Mouse (Mus musculus) kidney, embryonic 15.5 days (tissue): ENCODE measurements around the gene Cenph. TPM values are rescaled to one million over a fixed set of nuclear protein-coding genes. Genes with fewer than 3 reads are reported as not detected.

ENCODE experiments used
- ATAC-seq: fragments of 200-750 bp; cut with Nextera tagmentation; replicated peaks from 2 replicates; pipeline ENCODE4 v1.8.0; 2017; ENCODE audit warnings: moderate TSS enrichment; ENCODE audit not compliant: low FRiP score
- H3K27ac ChIP-seq: fragments of 300-500 bp; sonication (generic); 2 replicates; pipeline ENCODE4 v1.5.1; 2015; ENCODE audit warnings: mild to moderate bottlenecking, inconsistent platforms
- H3K27me3 ChIP-seq: fragments of 300-500 bp; sonication (generic); 2 replicates; pipeline ENCODE4 v1.6.1; 2015; ENCODE audit warnings: inconsistent platforms
- H3K36me3 ChIP-seq: fragments of 300-500 bp; sonication (generic); 2 replicates; pipeline ENCODE4 v1.6.1; 2015; ENCODE audit warnings: inconsistent platforms
- H3K4me1 ChIP-seq: fragments of 300-500 bp; sonication (generic); 2 replicates; pipeline ENCODE4 v1.6.1; 2015; ENCODE audit warnings: inconsistent platforms
- H3K4me2 ChIP-seq: fragments of 300-500 bp; sonication (generic); 2 replicates; pipeline ENCODE4 v1.6.1; 2015; ENCODE audit warnings: moderate library complexity, mild to moderate bottlenecking, inconsistent platforms
- H3K4me3 ChIP-seq: fragments of 300-500 bp; sonication (generic); replicated peaks from 2 replicates; pipeline ENCODE4 v1.5.1; 2015; ENCODE audit warnings: mild to moderate bottlenecking, inconsistent platforms
- H3K9ac ChIP-seq: fragments of 300-500 bp; sonication (generic); 2 replicates; pipeline ENCODE4 v1.6.1; 2015; ENCODE audit warnings: mild to moderate bottlenecking, inconsistent platforms
- H3K9me3 ChIP-seq: fragments of 300-500 bp; sonication (generic); replicated peaks from 2 replicates; pipeline ENCODE4 v1.6.1; 2016; ENCODE audit warnings: inconsistent platforms
- WGBS: fragments of 180-500 bp; shearing (Covaris S2); methylation state at CpG from one replicate; pipeline ENCODE4 v1.1.7; 2015; ENCODE audit warnings: mixed read lengths; 5-methylcytosine and 5-hydroxymethylcytosine counted together
- polyA plus RNA-seq: library from polyadenylated mRNA; unstranded; fragments of >200 nt; fragmentation: Nextera tagmentation; extraction: Ambion mirVana; gene quantifications from 2 replicates; pipeline ENCODE4 v1.2.1, GENCODE M21; 2015

Gene Cenph
- polyA plus RNA-seq, 1 experiment from 2014 or later: 42.7 TPM

DNA sequence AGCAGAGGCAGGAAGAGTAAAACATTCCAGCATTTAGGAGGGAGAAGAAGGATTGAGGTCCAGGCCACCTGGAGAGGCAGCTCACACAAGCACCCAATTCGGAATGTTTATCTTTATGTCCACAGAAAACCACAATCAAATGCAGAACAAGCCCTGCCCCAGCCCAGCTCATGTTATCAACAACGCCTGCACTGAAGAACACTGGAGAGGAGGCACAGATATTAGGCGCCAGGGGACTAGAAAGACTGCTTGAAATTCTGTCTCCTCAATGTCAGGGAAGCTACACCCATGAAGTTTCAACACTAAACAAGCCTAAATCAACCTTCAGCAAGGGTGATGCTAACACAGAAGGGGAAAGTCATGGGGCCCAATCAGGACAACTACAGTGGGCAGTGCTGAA lies 1.8 kb upstream of the Cenph start:
- H3K4me3 ChIP-seq: no peak overlapping the region
- H3K9ac ChIP-seq: no peak overlapping the region
- peaks cover 50% of the 10 kb centered on the region for H3K36me3 ChIP-seq
- H3K27ac ChIP-seq: no peak overlapping the region
- no peak overlapping the region for H3K4me2 ChIP-seq
- no peak for ATAC-seq
- no peaks in the 10 kb centered on the region for H3K9me3 ChIP-seq
- 79% methylated on average over 3 of the region's 3 CpGs for WGBS
- H3K4me1 ChIP-seq: peaks cover 17% of the 10 kb centered on the region
- no peaks in the 10 kb centered on the region for H3K27me3 ChIP-seq

- Histone ChIP-seq H3K9ac (0 out of 2 replicates have a peak overlapping the region, but pooled peaks have one; percentile 75), H3K4me2 (peak overlapping the region; percentile 89; the same call in 1 of the 2 replicates), H3K4me3 (no peak overlapping the region), H3K27me3 (no peaks in the 10 kb centered on the region), H3K9me3 (no peaks in the 10 kb centered on the region), H3K4me1 (peaks cover 17% of the 10 kb centered on the region), H3K27ac (no peak overlapping the region), H3K36me3 (peaks cover 46% of the 10 kb centered on the region)
- WGBS: 63% methylated on average over 6 of the region's 6 CpGs
- ATAC-seq: no peak; the same call in 1 of the 2 replicates
Observed at GRCm38 (mm10) chr13:100776710-100777109, 1.0 kb upstream of the Cenph start.

DNA sequence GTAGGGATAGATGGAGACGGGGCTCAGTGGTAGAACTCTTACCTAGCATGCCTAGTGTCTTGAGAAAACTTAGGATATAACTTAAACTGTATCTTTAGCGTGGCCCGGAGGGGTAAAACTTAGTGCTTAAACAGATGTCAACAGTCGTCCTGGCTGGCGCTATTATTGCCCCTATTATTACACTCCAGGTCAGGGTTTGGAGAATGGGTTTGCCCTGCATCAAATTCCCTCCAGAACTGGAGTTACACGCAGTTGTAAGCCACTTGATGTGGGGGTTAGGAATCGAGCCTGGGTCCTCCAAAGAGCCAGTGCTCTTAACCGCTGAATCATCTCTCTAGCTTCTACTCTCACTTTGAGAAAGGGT lies 339 bp upstream of the Cenph start:
- peak; percentile 23; the same call in 1 of the 2 replicates for ATAC-seq
- peak overlapping the region; percentile 74; the same call in 1 of the 2 replicates for H3K27ac ChIP-seq
- 10% methylated on average over 8 of the region's 8 CpGs for WGBS
- peaks cover 46% of the 10 kb centered on the region for H3K36me3 ChIP-seq
- H3K9me3 ChIP-seq: no peaks in the 10 kb centered on the region
- H3K27me3 ChIP-seq: no peaks in the 10 kb centered on the region
- H3K4me1 ChIP-seq: peaks cover 17% of the 10 kb centered on the region
- peak overlapping the region; percentile 89 for H3K4me2 ChIP-seq
- H3K9ac ChIP-seq: peak overlapping the region; percentile 75
- H3K4me3 ChIP-seq: peak overlapping the region; percentile 83

GRCm38 (mm10) chr13:100774704-100775103 lies 995 bp downstream of the Cenph start:
- Histone ChIP-seq H3K9me3 (no peaks in the 10 kb centered on the region), H3K36me3 (peaks cover 46% of the 10 kb centered on the region), H3K4me1 (peaks cover 17% of the 10 kb centered on the region), H3K4me3 (peak overlapping the region; percentile 83), H3K4me2 (peak overlapping the region; percentile 89), H3K27ac (no peak overlapping the region), H3K9ac (peak overlapping the region; percentile 75), H3K27me3 (no peaks in the 10 kb centered on the region)
- ATAC-seq: no peak

DNA sequence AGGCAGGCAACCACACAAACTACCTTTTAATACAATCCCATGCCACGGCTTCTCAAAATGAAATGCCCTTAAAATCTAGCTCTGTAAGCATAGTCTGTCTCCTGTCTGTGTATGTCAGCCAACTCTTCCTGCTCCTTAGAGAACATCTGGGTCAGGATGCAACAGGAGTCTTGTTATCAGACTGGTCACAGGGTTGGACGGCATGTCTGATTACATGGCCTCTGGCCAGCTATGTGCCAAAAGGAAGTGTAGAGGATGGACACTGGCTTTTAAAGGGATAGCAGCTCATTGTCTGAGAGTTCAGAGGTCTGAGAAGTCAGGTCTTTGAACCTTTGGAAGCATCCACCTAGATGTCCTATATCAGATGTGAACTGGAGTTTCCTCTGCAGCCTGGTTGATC lies 20.4 kb downstream of the Cenph start:
- H3K9ac ChIP-seq: no peak overlapping the region
- 78% methylated on average over 2 of the region's 2 CpGs for WGBS
- ATAC-seq: no peak

DNA sequence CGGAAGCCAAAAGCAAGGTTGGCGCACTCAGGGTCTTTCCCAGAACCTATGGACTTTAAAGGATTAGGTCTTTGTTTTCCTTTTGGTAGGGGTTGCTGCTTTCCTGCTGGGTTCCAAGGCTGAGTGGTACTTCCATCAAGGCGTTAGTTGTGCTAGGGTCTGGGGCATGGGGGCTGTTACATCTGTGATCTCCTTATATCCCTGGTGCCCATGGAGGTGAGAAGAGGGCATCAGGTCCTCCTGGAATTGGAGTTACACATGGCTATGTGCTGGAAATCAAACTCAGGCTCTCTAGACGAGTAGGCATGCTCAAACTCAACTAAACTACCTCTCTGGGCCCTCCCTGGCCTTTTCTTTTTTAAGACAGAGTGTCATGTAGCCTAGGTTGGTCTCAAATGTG lies 21.5 kb downstream of the Cenph start:
- H3K27me3 ChIP-seq: no peaks in the 10 kb centered on the region
- H3K27ac ChIP-seq: no peak overlapping the region
- WGBS: 71% methylated on average over 4 of the region's 4 CpGs

More for the DNA sequence above, 20.4 kb downstream of the Cenph start:
- H3K36me3 ChIP-seq: peaks cover 14% of the 10 kb centered on the region
- H3K4me3 ChIP-seq: no peak overlapping the region
- H3K27ac ChIP-seq: no peak overlapping the region
- no peaks in the 10 kb centered on the region for H3K27me3 ChIP-seq
- no peaks in the 10 kb centered on the region for H3K4me1 ChIP-seq
- no peaks in the 10 kb centered on the region for H3K9me3 ChIP-seq
- H3K4me2 ChIP-seq: no peak overlapping the region

DNA sequence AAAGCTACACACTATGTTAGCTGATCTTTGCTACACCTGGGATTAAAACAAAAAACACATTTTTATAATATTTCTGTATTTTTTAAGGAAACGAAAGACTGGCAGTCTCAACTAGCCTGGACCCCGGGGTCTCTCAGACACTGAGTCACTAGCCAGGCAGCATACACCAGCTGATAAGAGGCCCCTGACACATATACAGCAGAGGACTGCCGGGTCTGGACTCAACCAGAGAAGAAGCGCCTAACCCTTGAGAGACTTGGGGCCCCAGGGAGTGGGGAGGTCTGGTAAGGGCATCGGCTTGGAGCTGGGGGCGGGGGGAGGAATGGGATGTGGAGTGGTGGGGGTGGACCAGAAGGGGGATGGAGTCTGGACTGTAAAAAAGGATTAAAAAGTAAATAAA lies 22.7 kb downstream of the Cenph start:
- ATAC-seq: no peak
- Histone ChIP-seq H3K4me3 (no peak overlapping the region), H3K9me3 (no peaks in the 10 kb centered on the region), H3K4me2 (no peak overlapping the region), H3K36me3 (no peaks in the 10 kb centered on the region), H3K9ac (no peak overlapping the region), H3K27me3 (no peaks in the 10 kb centered on the region), H3K4me1 (no peaks in the 10 kb centered on the region), H3K27ac (no peak overlapping the region)
- WGBS: 82% methylated on average over 6 of the region's 6 CpGs

More for the DNA sequence above, 21.5 kb downstream of the Cenph start:
- ATAC-seq: no peak
- Histone ChIP-seq H3K4me2 (no peak overlapping the region), H3K4me1 (no peaks in the 10 kb centered on the region), H3K36me3 (peaks cover 3% of the 10 kb centered on the region), H3K9ac (no peak overlapping the region), H3K9me3 (no peaks in the 10 kb centered on the region), H3K4me3 (no peak overlapping the region)

DNA sequence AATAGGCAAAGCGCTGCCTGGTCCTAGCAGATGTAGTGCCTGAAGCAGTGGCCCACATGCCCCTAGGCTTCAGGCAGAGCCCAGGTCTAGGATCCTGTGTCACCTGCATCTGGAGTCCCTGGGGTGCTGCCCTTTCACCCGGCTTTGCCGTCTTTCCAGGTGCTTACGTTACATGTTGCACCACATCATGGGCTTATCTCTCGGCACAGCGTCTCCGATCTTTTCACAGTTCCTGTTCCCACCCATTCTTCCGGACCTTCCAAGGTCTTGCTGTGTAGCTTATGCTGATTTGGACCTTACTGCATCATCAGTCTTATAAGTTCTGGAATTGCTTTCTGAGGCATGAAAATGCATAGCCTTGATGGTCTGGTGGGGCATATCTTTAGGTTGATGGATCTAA lies 23.2 kb downstream of the Cenph start:
- no peak overlapping the region for H3K4me2 ChIP-seq
- 90% methylated on average over 8 of the region's 8 CpGs for WGBS
- no peak overlapping the region for H3K4me3 ChIP-seq
- no peak overlapping the region for H3K9ac ChIP-seq
- no peak for ATAC-seq
- no peaks in the 10 kb centered on the region for H3K9me3 ChIP-seq
- H3K27ac ChIP-seq: no peak overlapping the region
- no peaks in the 10 kb centered on the region for H3K4me1 ChIP-seq
- no peaks in the 10 kb centered on the region for H3K27me3 ChIP-seq
- no peaks in the 10 kb centered on the region for H3K36me3 ChIP-seq

DNA sequence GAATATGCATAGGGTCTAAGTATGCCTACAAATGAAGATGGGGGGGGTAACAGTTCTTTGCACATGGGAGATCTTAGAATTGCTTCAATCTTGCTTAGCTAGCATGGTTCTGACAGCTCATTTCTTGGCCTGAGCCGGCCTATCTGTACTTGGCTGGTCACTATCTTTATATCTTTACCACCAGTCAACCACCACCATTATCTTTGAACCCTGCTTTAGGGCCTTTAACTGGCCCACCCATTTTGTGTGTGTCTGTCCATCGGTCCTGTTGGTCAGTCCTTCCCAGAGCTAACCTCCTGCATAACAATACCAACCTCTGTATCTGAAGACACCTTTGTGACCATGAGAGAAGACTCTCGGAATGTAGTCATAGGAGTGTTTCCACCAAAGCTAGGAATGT lies 24.3 kb downstream of the Cenph start:
- 83% methylated on average over 3 of the region's 3 CpGs for WGBS
- no peak overlapping the region for H3K9ac ChIP-seq
- no peak overlapping the region for H3K4me2 ChIP-seq
- H3K4me1 ChIP-seq: no peaks in the 10 kb centered on the region
- H3K27me3 ChIP-seq: no peaks in the 10 kb centered on the region
- H3K36me3 ChIP-seq: no peaks in the 10 kb centered on the region
- H3K4me3 ChIP-seq: no peak overlapping the region
- H3K27ac ChIP-seq: no peak overlapping the region
- H3K9me3 ChIP-seq: no peaks in the 10 kb centered on the region
- ATAC-seq: no peak

DNA sequence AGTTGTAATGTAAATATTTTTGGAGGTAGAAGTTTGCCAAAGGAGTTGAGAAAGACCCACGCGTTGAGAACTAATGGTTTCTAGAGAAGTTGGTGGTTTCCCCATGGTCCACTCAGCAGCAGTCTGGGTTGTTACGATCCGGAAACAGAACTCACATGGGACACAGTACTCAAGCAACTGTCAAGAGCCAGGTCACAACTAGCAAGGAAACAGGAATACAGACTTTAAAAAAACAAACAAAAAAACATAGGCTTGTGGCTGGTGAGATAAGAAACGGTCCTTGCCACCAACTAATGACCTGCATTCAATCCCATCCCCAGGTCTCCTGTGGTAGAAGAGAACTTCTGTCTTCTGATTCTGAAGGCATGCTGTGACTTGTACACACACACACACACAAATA lies 24.9 kb downstream of the Cenph start:
- Histone ChIP-seq H3K27me3 (no peaks in the 10 kb centered on the region), H3K36me3 (no peaks in the 10 kb centered on the region), H3K9ac (no peak overlapping the region), H3K4me3 (no peak overlapping the region), H3K4me2 (no peak overlapping the region), H3K9me3 (no peaks in the 10 kb centered on the region), H3K4me1 (no peaks in the 10 kb centered on the region), H3K27ac (no peak overlapping the region)
- WGBS: 55% methylated on average over 5 of the region's 5 CpGs
- ATAC-seq: no peak

DNA sequence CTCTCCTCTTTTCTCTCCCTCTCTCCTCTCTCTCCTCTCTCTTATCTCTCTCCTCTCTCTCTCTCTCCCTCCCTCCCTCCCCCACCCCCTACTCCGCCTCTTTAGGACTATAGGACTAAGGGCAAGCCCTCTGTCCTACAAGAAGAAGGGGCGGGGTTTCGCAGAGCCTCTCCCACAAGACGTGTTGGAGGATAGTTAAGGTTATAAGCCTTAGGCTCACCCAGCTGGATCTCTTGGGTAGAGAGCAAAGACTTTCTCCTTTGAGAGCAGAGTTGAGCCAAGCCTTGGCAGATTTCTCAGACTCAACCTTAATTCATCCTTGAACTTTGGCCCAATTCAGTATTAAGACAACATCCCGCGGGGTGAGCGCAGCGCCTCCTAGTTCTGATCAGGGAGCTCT lies 27.1 kb downstream of the Cenph start:
- H3K9ac ChIP-seq: no peak overlapping the region
- no peak overlapping the region for H3K4me2 ChIP-seq
- no peaks in the 10 kb centered on the region for H3K9me3 ChIP-seq
- H3K27ac ChIP-seq: no peak overlapping the region
- ATAC-seq: no peak
- WGBS: 59% methylated on average over 8 of the region's 8 CpGs
- no peak overlapping the region for H3K4me3 ChIP-seq
- no peaks in the 10 kb centered on the region for H3K27me3 ChIP-seq
- H3K4me1 ChIP-seq: peaks cover 7% of the 10 kb centered on the region
- H3K36me3 ChIP-seq: no peaks in the 10 kb centered on the region

DNA sequence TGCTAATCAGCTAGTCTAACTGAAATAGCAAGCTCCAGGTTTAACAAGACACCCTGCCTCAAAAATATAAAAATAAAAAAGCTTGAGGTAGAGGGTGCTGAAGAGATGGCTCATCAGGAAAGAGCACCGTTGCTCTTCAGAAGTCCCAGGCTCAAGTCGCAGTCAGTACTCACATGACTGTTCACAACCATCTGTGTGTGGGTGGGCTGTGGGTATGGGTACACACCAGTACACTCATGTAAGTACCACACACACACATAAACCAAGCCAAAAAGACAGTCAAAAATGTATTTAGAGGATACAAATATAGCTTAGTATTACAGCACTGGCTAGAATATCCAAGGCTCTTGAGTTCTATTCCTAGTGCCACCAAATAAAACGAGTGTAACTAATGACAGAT lies 29.6 kb downstream of the Cenph start:
- Histone ChIP-seq H3K9ac (no peak overlapping the region), H3K4me3 (no peak overlapping the region), H3K27me3 (no peaks in the 10 kb centered on the region), H3K9me3 (no peaks in the 10 kb centered on the region), H3K4me2 (no peak overlapping the region), H3K27ac (no peak overlapping the region), H3K4me1 (peaks cover 16% of the 10 kb centered on the region), H3K36me3 (no peaks in the 10 kb centered on the region)
- ATAC-seq: no peak
- WGBS: 87% methylated on average over 3 of the region's 3 CpGs

DNA sequence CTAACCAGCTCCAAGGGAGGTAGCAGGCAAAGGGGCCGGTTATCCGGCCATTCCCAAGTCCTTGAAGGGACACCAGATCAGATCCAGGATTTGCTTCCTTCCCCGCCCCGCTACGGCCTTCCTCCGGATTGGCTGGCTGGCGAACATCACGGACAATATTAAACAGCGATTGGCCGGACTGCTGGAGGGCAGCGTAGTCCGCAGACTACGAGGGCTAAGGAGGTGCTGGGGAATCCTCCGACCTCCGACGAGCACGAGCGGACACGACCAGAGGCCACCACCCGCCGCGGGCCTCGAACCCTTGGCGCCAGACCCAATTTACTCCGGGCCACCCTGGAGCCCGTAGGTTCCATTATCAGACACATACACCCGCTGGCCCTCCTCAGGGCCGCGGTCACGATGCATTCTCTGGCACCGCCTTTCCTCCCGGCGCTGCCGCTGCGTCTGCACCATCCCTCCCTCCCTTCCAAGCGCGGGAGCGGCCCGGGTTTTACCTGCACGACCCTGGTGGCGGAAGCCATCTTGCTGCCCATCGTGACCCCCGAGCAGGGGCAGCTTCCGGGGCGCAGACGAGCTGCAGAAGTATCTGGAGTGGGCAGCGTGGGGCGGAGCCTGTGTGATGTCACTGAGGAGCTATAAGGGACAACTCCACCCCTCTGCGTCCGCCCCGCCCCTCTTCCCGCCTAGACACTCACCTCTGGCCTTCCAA lies 31.5 kb downstream of the Cenph start, which contains the start of gene Mrps36:
Gene Mrps36 (minus strand): TSS at position 624 of the 709 bp plus-strand sequence.
- Histone ChIP-seq H3K4me2 (peak within 1 kb of the TSS; percentile 69), H3K36me3 (peaks cover 7% of the 10 kb centered on the region; the same call in 1 of the 2 replicates), H3K4me1 (peaks cover 16% of the 10 kb centered on the region), H3K27me3 (no peaks in the 10 kb centered on the region), H3K9ac (peak within 1 kb of the TSS; percentile 80), H3K4me3 (peak within 1 kb of the TSS; percentile 79), H3K27ac (peak within 1 kb of the TSS; percentile 99), H3K9me3 (no peaks in the 10 kb centered on the region)
- ATAC-seq: peak; percentile 97
- WGBS: 1% methylated on average over 52 of the region's 52 CpGs
